Mouse (Mus musculus) erythroblast, embryonic 14.5 days (primary cell): ENCODE measurements around the gene Gm10799. TPM values are rescaled to one million over a fixed set of nuclear protein-coding genes. Genes with fewer than 3 reads are reported as not detected.
A peak's percentile ranks its signal among the peaks of the same experiment; 100 is the strongest.

Experiments used
- H3K27me3 ChIP-seq: 2 replicates; pipeline ENCODE4 v1.6.1; 2012; ENCODE audit warnings: inconsistent platforms; ENCODE audit not compliant: control insufficient read depth
- H3K36me3 ChIP-seq: 2 replicates; pipeline ENCODE4 v1.6.1; 2012; ENCODE audit warnings: mild to moderate bottlenecking, inconsistent platforms; ENCODE audit not compliant: control insufficient read depth
- H3K4me1 ChIP-seq: 2 replicates; pipeline ENCODE4 v1.6.1; 2012; ENCODE audit warnings: inconsistent platforms; ENCODE audit not compliant: control insufficient read depth
- H3K4me3 ChIP-seq: replicated peaks from 2 replicates; pipeline ENCODE3; 2012; ENCODE audit warnings: moderate library complexity, mild to moderate bottlenecking, inconsistent platforms
- H3K9me3 ChIP-seq: 2 replicates; pipeline ENCODE4 v1.6.1; 2012; ENCODE audit warnings: low read length, inconsistent platforms, mixed read lengths; ENCODE audit not compliant: control insufficient read depth
- GATA1 ChIP-seq: IDR thresholded peaks from 2 replicates; pipeline ENCODE4 v1.6.1; 2012; ENCODE audit warnings: low read length, inconsistent platforms, mixed read lengths
- TAL1 ChIP-seq: IDR thresholded peaks from 3 replicates; pipeline ENCODE4 v1.6.1; 2012; ENCODE audit warnings: low read length, inconsistent platforms, mixed read lengths
- polyA plus RNA-seq: library from polyadenylated mRNA; stranded (reverse); fragments of >175 nt; gene quantifications from 2 replicates; pipeline ENCODE4 v1.2.3, GENCODE M21; 2012

Gene Gm10799
- polyA plus RNA-seq, 1 experiment: not detected

DNA sequence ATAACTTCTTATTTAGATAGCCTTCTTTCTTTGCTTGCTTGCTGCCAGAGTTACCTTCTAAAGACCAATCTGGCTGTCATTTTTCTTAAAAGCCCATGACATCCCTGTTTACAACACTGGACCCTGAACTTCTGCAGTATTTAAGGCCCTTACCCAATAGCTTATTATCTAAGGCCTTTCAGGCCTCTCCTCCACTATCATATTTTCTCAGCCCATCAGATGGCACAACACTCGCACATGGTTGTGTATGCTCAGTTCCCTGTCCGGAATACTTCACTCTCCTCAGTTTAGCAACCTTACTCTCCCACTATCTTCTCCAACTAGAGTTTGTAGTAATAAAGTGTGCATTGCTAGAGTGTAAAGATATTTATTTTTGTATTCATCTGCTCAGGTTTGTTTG lies 39.3 kb downstream of the Gm10799 start:
- H3K4me1 ChIP-seq: peaks cover 40% of the 10 kb centered on the region
- peaks cover 45% of the 10 kb centered on the region for H3K36me3 ChIP-seq
- peak overlapping the region; percentile 100 for H3K4me3 ChIP-seq
- H3K9me3 ChIP-seq: no peaks in the 10 kb centered on the region
- H3K27me3 ChIP-seq: no peaks in the 10 kb centered on the region; the same call in 1 of the 2 replicates
- TF ChIP-seq TAL1: peak; percentile 56; the same call in 2 of the 3 replicates
- peak; percentile 53; the same call in 1 of the 2 replicates for TF ChIP-seq GATA1

GRCm38 (mm10) chr2:104028139-104028723 lies 40.1 kb downstream of the Gm10799 start, which contains the start of gene 4931422A03Rik:
Gene 4931422A03Rik (minus strand): TSS chr2:104028361.
- TF ChIP-seq TAL1: no peak
- TF ChIP-seq GATA1: no peak
- no peaks in the 10 kb centered on the region; the same call in 1 of the 2 replicates for H3K9me3 ChIP-seq
- H3K36me3 ChIP-seq: peaks cover 37% of the 10 kb centered on the region
- H3K4me1 ChIP-seq: peaks cover 40% of the 10 kb centered on the region
- peaks cover under 1% of the 10 kb centered on the region for H3K27me3 ChIP-seq
- H3K4me3 ChIP-seq: peak within 1 kb of the TSS; percentile 100

DNA sequence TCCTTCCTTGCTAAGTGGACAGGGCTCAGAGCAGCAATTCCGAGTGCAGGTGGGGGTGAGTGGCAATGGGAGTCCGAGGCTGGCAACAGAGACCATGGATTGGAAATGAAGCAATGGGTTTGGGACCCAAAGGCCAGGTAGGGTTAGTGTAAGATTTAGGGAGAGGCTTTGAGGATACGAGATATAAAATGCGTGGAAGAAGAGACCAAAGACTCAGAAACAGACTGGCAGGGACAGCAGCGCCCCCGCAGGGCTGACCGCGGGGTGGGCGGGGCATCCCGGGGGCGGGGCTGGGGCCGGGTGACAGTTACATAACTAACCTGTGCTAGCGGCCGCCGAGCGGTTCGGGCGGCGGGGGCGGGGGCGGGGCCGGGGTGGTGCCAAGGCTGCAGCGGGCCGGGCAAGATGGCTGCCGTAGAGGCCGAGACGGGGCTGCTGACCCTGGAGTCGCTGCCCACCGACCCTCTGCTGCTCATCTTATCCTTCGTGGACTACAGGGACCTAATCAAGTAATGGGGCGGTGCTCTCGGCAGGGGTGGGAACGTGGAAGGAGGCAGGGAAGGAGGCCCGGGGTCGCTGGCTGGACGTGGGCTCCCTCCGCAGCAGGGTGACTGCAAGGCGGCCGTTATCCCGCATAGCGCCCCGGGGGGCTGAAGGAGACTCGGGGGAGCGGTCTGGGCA lies 40.8 kb downstream of the Gm10799 start, which contains the start of gene Fbxo3:
Gene Fbxo3, plus strand, starts transcription at position 264 of the 681 bp plus-strand sequence.
- H3K4me1 ChIP-seq: peaks cover 40% of the 10 kb centered on the region
- H3K27me3 ChIP-seq: peaks cover 4% of the 10 kb centered on the region
- no peaks in the 10 kb centered on the region; the same call in 1 of the 2 replicates for H3K9me3 ChIP-seq
- peaks cover 30% of the 10 kb centered on the region for H3K36me3 ChIP-seq
- TF ChIP-seq GATA1 (no peak), TAL1 (no peak)
- H3K4me3 ChIP-seq: peak within 1 kb of the TSS; percentile 100

GRCm38 (mm10) chr2:104024656-104025055 lies 43.7 kb downstream of the Gm10799 start:
- H3K9me3 ChIP-seq: no peaks in the 10 kb centered on the region; the same call in 1 of the 2 replicates
- peaks cover 20% of the 10 kb centered on the region for H3K4me1 ChIP-seq
- peaks cover 3% of the 10 kb centered on the region for H3K36me3 ChIP-seq
- TF ChIP-seq TAL1 (no peak), GATA1 (no peak)
- peaks cover 9% of the 10 kb centered on the region for H3K27me3 ChIP-seq
- no peak overlapping the region for H3K4me3 ChIP-seq

GRCm38 (mm10) chr2:104023096-104023495 lies 45.3 kb downstream of the Gm10799 start:
- no peak overlapping the region for H3K4me3 ChIP-seq
- peaks cover 7% of the 10 kb centered on the region for H3K4me1 ChIP-seq
- no peak for TF ChIP-seq TAL1
- H3K27me3 ChIP-seq: peaks cover 11% of the 10 kb centered on the region
- no peaks in the 10 kb centered on the region for H3K36me3 ChIP-seq
- H3K9me3 ChIP-seq: no peaks in the 10 kb centered on the region; the same call in 1 of the 2 replicates

Other genes starting within 250 kb of the Gm10799 start
- 141 and 161 TPM in 2 replicates for gene Lmo2, start 110.6 kb downstream of the Gm10799 start, polyA plus RNA-seq
- gene Fbxo3, start 40.8 kb downstream of the Gm10799 start, polyA plus RNA-seq: 0.70 and 0.79 TPM in 2 replicates
- gene 4931422A03Rik, start 40.2 kb downstream of the Gm10799 start, polyA plus RNA-seq: not detected in 2 replicates
- not detected in 2 replicates for gene Gm10912, start 2.7 kb downstream of the Gm10799 start, polyA plus RNA-seq
- 0.14 and 0.31 TPM in 2 replicates for gene Cd59b, start 1.3 kb upstream of the Gm10799 start, polyA plus RNA-seq
- gene Cd59a, start 27.3 kb upstream of the Gm10799 start, polyA plus RNA-seq: 2.0 and 2.5 TPM in 2 replicates
- 0.86 and 0.96 TPM in 2 replicates for gene A930018P22Rik, start 54.2 kb upstream of the Gm10799 start, polyA plus RNA-seq